Mouse (Mus musculus): ENCODE results near the gene Rbfox1.

DNA sequence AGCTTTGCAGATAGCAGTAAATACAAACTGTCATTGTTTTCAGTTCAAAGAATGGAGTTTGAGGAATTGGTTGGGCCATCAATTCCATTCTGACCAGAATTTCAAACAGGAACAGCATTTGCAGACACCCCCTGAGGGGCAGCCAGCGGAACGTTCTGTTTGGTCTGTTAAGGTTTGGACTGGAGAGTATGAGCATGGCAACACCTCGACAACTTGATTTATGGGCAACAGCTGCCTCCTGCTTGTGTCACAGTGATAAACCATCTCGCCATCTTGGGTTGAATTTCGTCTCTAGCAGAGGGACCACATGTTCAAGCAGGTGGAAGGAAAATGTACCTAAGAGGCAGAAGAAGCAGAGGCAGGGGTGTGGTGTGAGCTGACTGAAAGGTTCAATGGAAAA lies 949.9 kb downstream of the Rbfox1 start:
- no peak for TF ChIP-seq POLR2A (IDR thresholded peaks at IDR 0.05; ENCODE audit: insufficient read depth, low read length)
- TF ChIP-seq CTCF (IDR thresholded peaks at IDR 0.05; ENCODE audit: low read depth, low read length) = no peak
